Mouse (Mus musculus): ENCODE results near the gene Elk3.

GRCm38 (mm10) chr10:93310721-93311411, at the start of gene Elk3:
- TF ChIP-seq POLR2A (IDR thresholded peaks at IDR 0.05; ENCODE audit: borderline replicate concordance, extremely low read depth, low read depth, low read length) = peak; percentile 42; the same call in 1 of the 2 replicates
- no peak for TF ChIP-seq CTCF (IDR thresholded peaks at IDR 0.05; ENCODE audit: insufficient read depth, low read length)
